Mouse (Mus musculus) embryonic facial prominence, embryonic 14.5 days (tissue): ENCODE measurements around the gene Ptpro. TPM values are rescaled to one million over a fixed set of nuclear protein-coding genes. Genes with fewer than 3 reads are reported as not detected.
A peak's percentile ranks its signal among the peaks of the same experiment; 100 is the strongest.
"Not testable (repeated sequence)": the region's sequence is repeated elsewhere in the genome, so short reads cannot be mapped to it uniquely, and the experiment has no call there.

Experiments used
- ATAC-seq: fragments of 200-750 bp; cut with Nextera tagmentation; 2 replicates; pipeline ENCODE4 v1.8.0; 2017; ENCODE audit warnings: low read depth, moderate number of reproducible peaks, moderate TSS enrichment
- DNase-seq: peaks from one replicate; pipeline ENCODE4 v3.0.0-alpha.2; 2015; ENCODE audit warnings: low spot score
- H3K27ac ChIP-seq: fragments of 300-500 bp; sonication (generic); replicated peaks from 2 replicates; pipeline ENCODE4 v1.5.1; 2014; ENCODE audit warnings: low read depth, mild to moderate bottlenecking, low read length, moderate library complexity
- H3K27me3 ChIP-seq: fragments of 300-500 bp; sonication (generic); replicated peaks from 2 replicates; pipeline ENCODE4 v1.6.1; 2014; ENCODE audit warnings: low read length; ENCODE audit not compliant: control insufficient read depth, insufficient read depth
- H3K36me3 ChIP-seq: fragments of 300-500 bp; sonication (generic); 2 replicates; pipeline ENCODE4 v1.6.1; 2014; ENCODE audit warnings: low read length, mixed read lengths; ENCODE audit not compliant: control insufficient read depth, insufficient read depth
- H3K4me1 ChIP-seq: fragments of 300-500 bp; sonication (generic); 2 replicates; pipeline ENCODE4 v1.6.1; 2014; ENCODE audit warnings: antibody characterized with exemption, low read length; ENCODE audit not compliant: control insufficient read depth, insufficient read depth
- H3K4me2 ChIP-seq: fragments of 300-500 bp; sonication (generic); 2 replicates; pipeline ENCODE4 v1.6.1; 2014; ENCODE audit warnings: low read depth, mild to moderate bottlenecking, low read length, moderate library complexity, mixed read lengths
- H3K4me3 ChIP-seq: fragments of 300-500 bp; sonication (generic); 2 replicates; pipeline ENCODE4 v1.5.1; 2014; ENCODE audit warnings: low read depth, mild to moderate bottlenecking, low read length
- H3K9ac ChIP-seq: fragments of 300-500 bp; sonication (generic); 2 replicates; pipeline ENCODE4 v1.6.1; 2014; ENCODE audit warnings: low read depth, mild to moderate bottlenecking, low read length, moderate library complexity, mixed read lengths
- H3K9me3 ChIP-seq: fragments of 300-500 bp; sonication (generic); 2 replicates; pipeline ENCODE4 v1.6.1; 2016; ENCODE audit warnings: low read length; ENCODE audit not compliant: control insufficient read depth
- WGBS: fragments of 180-500 bp; shearing (Covaris S2); extraction: QIAGEN DNeasy Blood & Tissue Kit; methylation state at CpG from one replicate; pipeline ENCODE4 v1.1.7; 2014; 5-methylcytosine and 5-hydroxymethylcytosine counted together
- polyA plus RNA-seq: library from polyadenylated mRNA; unstranded; fragments of >200 nt; fragmentation: Nextera tagmentation; extraction: Ambion mirVana; gene quantifications from 2 replicates; pipeline ENCODE4 v1.2.1, GENCODE M21; 2014

Gene Ptpro
- polyA plus RNA-seq, 1 experiment from 2014 or later, result 5.2 TPM

GRCm38 (mm10) chr6:137463771-137464170 lies 211.7 kb downstream of the Ptpro start:
- H3K4me3 ChIP-seq, result no peak overlapping the region
- WGBS, result 88% methylated on average over 5 of the region's 5 CpGs
- H3K36me3 ChIP-seq, result no peaks in the 10 kb centered on the region
- ATAC-seq (no peak), DNase-seq (no peak)
- no peaks in the 10 kb centered on the region for H3K27me3 ChIP-seq
- no peak overlapping the region for H3K9ac ChIP-seq
- no peaks in the 10 kb centered on the region for H3K9me3 ChIP-seq
- H3K27ac ChIP-seq, result no peak overlapping the region
- H3K4me2 ChIP-seq, result no peak overlapping the region
- H3K4me1 ChIP-seq, result 0 out of 2 replicates have a peak, but pooled peaks cover 4% of the 10 kb centered on the region

- Histone ChIP-seq H3K36me3 (no peaks in the 10 kb centered on the region), H3K4me1 (peaks cover 7% of the 10 kb centered on the region; the same call in 1 of the 2 replicates), H3K27ac (no peak overlapping the region), H3K27me3 (no peaks in the 10 kb centered on the region), H3K9me3 (no peaks in the 10 kb centered on the region), H3K4me2 (no peak overlapping the region), H3K4me3 (no peak overlapping the region), H3K9ac (no peak overlapping the region)
- ATAC-seq (peak; percentile 83), DNase-seq (peak; percentile 94)
- 9% methylated on average over 2 of the region's 2 CpGs for WGBS
These were observed 213.1 kb downstream of the Ptpro start for GRCm38 (mm10) chr6:137465253-137465652.

GRCm38 (mm10) chr6:137466256-137466655 lies 214.1 kb downstream of the Ptpro start:
- Histone ChIP-seq H3K4me2 (no peak overlapping the region), H3K27ac (no peak overlapping the region), H3K4me1 (peaks cover 13% of the 10 kb centered on the region), H3K9me3 (no peaks in the 10 kb centered on the region), H3K27me3 (no peaks in the 10 kb centered on the region), H3K36me3 (no peaks in the 10 kb centered on the region), H3K4me3 (no peak overlapping the region), H3K9ac (no peak overlapping the region)
- no peak for DNase-seq
- 69% methylated on average over 2 of the region's 2 CpGs for WGBS
- ATAC-seq, result no peak

- Histone ChIP-seq H3K4me3 (no peak overlapping the region), H3K4me2 (no peak overlapping the region), H3K4me1 (peaks cover 13% of the 10 kb centered on the region), H3K9ac (no peak overlapping the region), H3K9me3 (no peaks in the 10 kb centered on the region), H3K36me3 (no peaks in the 10 kb centered on the region), H3K27me3 (no peaks in the 10 kb centered on the region), H3K27ac (no peak overlapping the region)
- ATAC-seq, result no peak
- no peak for DNase-seq
- 92% methylated on average over 3 of the region's 3 CpGs for WGBS
These were observed 215.6 kb downstream of the Ptpro start for GRCm38 (mm10) chr6:137467696-137468095.

GRCm38 (mm10) chr6:137469541-137469940 lies 217.4 kb downstream of the Ptpro start:
- Histone ChIP-seq H3K27me3 (no peaks in the 10 kb centered on the region), H3K4me1 (peaks cover 13% of the 10 kb centered on the region), H3K9me3 (no peaks in the 10 kb centered on the region), H3K36me3 (no peaks in the 10 kb centered on the region), H3K9ac (no peak overlapping the region), H3K27ac (no peak overlapping the region), H3K4me2 (no peak overlapping the region), H3K4me3 (no peak overlapping the region)
- ATAC-seq, result no peak
- DNase-seq, result no peak
- WGBS, result 97% methylated on average over 4 of the region's 4 CpGs

GRCm38 (mm10) chr6:137470901-137471598 lies 218.9 kb downstream of the Ptpro start:
- 24% methylated on average over 11 of the region's 11 CpGs for WGBS
- peak; percentile 93 for ATAC-seq
- Histone ChIP-seq H3K9ac (no peak overlapping the region), H3K4me3 (no peak overlapping the region), H3K4me1 (peaks cover 9% of the 10 kb centered on the region), H3K36me3 (0 out of 2 replicates have a peak, but pooled peaks cover 1% of the 10 kb centered on the region), H3K27ac (peak overlapping the region; percentile 57), H3K27me3 (no peaks in the 10 kb centered on the region), H3K4me2 (no peak overlapping the region), H3K9me3 (0 out of 2 replicates have a peak, but pooled peaks cover 1% of the 10 kb centered on the region)
- DNase-seq, result peak; percentile 97

GRCm38 (mm10) chr6:137472129-137472528 lies 220.0 kb downstream of the Ptpro start:
- H3K9ac ChIP-seq, result no peak overlapping the region
- H3K4me2 ChIP-seq, result no peak overlapping the region
- peaks cover 10% of the 10 kb centered on the region; the same call in 1 of the 2 replicates for H3K36me3 ChIP-seq
- H3K27me3 ChIP-seq, result no peaks in the 10 kb centered on the region
- no peak overlapping the region for H3K27ac ChIP-seq
- peaks cover 9% of the 10 kb centered on the region for H3K4me1 ChIP-seq
- peak; percentile 41 for DNase-seq
- ATAC-seq, result peak; percentile 10; the same call in 1 of the 2 replicates
- 70% methylated on average over 9 of the region's 9 CpGs for WGBS
- H3K9me3 ChIP-seq, result 0 out of 2 replicates have a peak, but pooled peaks cover 8% of the 10 kb centered on the region
- no peak overlapping the region for H3K4me3 ChIP-seq

DNA sequence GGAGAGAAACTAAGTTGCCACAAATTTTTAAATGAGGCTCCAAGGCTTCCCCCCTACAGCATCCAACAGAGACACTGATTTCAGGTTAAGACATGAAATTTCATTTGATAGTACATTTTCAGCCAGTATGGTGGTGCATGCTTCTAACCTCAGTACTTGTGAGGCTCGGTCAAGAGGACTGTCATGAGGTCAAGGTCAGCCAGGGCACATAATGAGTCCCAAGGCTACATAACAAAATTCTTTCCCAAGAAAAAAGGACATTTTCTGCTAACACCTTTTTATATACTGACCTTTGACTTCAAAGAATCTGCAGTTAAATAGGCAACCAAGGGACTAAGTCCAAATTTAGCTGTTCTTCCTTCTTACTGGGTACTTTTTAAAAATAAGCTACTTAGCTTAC lies 221.3 kb downstream of the Ptpro start:
- peaks cover 13% of the 10 kb centered on the region; the same call in 1 of the 2 replicates for H3K36me3 ChIP-seq
- H3K27me3 ChIP-seq, result no peaks in the 10 kb centered on the region
- no peak for DNase-seq
- no peak overlapping the region for H3K9ac ChIP-seq
- no peak overlapping the region for H3K27ac ChIP-seq
- H3K9me3 ChIP-seq, result 0 out of 2 replicates have a peak, but pooled peaks cover 8% of the 10 kb centered on the region
- H3K4me2 ChIP-seq, result no peak overlapping the region
- peaks cover 9% of the 10 kb centered on the region for H3K4me1 ChIP-seq
- no peak overlapping the region for H3K4me3 ChIP-seq
- 64% methylated on average over 1 of the region's 1 CpGs for WGBS
- no peak for ATAC-seq

GRCm38 (mm10) chr6:137475695-137476094 lies 223.6 kb downstream of the Ptpro start:
- H3K4me1 ChIP-seq, result not testable (repeated sequence)

More at GRCm38 (mm10) chr6:137475695-137476094, 223.6 kb downstream of the Ptpro start:
- H3K4me3 ChIP-seq, H3K27me3 ChIP-seq, H3K9me3 ChIP-seq, H3K27ac ChIP-seq, H3K9ac ChIP-seq, H3K4me2 ChIP-seq, DNase-seq, ATAC-seq: not testable (repeated sequence)
- WGBS, result 94% methylated on average over 5 of the region's 5 CpGs
- H3K36me3 ChIP-seq, result peaks cover 34% of the 10 kb centered on the region
